Mouse (Mus musculus) c-Kit-positive CD71-negative TER-119-negative erythroid progenitor cells, embryonic 14.5 days (primary cell): ENCODE results near the gene Irf2bp2.
A peak's percentile ranks its signal among the peaks of the same experiment; 100 is the strongest.

Experiments used
- DNase-seq: peaks from one replicate; pipeline ENCODE4 v3.0.0-alpha.2; 2013; ENCODE audit warnings: low read depth

The Irf2bp2 gene

GRCm38 (mm10) chr8:126593889-126594480 lies at the start of gene Irf2bp2:
Irf2bp2 (minus strand) TSS chr8:126593986.
- peak; percentile 87 for DNase-seq

GRCm38 (mm10) chr8:126642665-126643064 lies 48.9 kb upstream of the Irf2bp2 start:
- no peak for DNase-seq

- no peak for DNase-seq
Measured at GRCm38 (mm10) chr8:126641568-126642295, 47.9 kb upstream of the Irf2bp2 start.

- no peak for DNase-seq
Measured at GRCm38 (mm10) chr8:126639161-126639560, 45.4 kb upstream of the Irf2bp2 start.

GRCm38 (mm10) chr8:126638027-126638426 lies 44.2 kb upstream of the Irf2bp2 start:
- DNase-seq = no peak

GRCm38 (mm10) chr8:126634541-126635048 lies 40.8 kb upstream of the Irf2bp2 start:
- no peak for DNase-seq

- no peak for DNase-seq
Measured at GRCm38 (mm10) chr8:126628616-126629015, 34.8 kb upstream of the Irf2bp2 start.

GRCm38 (mm10) chr8:126626415-126626814 lies 32.6 kb upstream of the Irf2bp2 start:
- DNase-seq = no peak

GRCm38 (mm10) chr8:126622111-126622795 lies 28.5 kb upstream of the Irf2bp2 start:
- DNase-seq = no peak

- no peak for DNase-seq
Measured at GRCm38 (mm10) chr8:126620721-126621120, 26.9 kb upstream of the Irf2bp2 start.

GRCm38 (mm10) chr8:126619487-126619886 lies 25.7 kb upstream of the Irf2bp2 start:
- DNase-seq = no peak

GRCm38 (mm10) chr8:126617665-126618064 lies 23.9 kb upstream of the Irf2bp2 start:
- no peak for DNase-seq

- DNase-seq = no peak
Measured at GRCm38 (mm10) chr8:126616736-126617135, 22.9 kb upstream of the Irf2bp2 start.

GRCm38 (mm10) chr8:126615765-126616164 lies 22.0 kb upstream of the Irf2bp2 start:
- DNase-seq = no peak

GRCm38 (mm10) chr8:126614740-126615132 lies 20.9 kb upstream of the Irf2bp2 start:
- DNase-seq = no peak

GRCm38 (mm10) chr8:126614062-126614739 lies 20.4 kb upstream of the Irf2bp2 start:
- no peak for DNase-seq

GRCm38 (mm10) chr8:126613143-126613542 lies 19.4 kb upstream of the Irf2bp2 start:
- DNase-seq = no peak

GRCm38 (mm10) chr8:126612739-126613138 lies 19.0 kb upstream of the Irf2bp2 start:
- DNase-seq = no peak

- no peak for DNase-seq
Measured at GRCm38 (mm10) chr8:126610713-126611112, 16.9 kb upstream of the Irf2bp2 start.

GRCm38 (mm10) chr8:126609556-126610263 lies 15.9 kb upstream of the Irf2bp2 start:
- DNase-seq = no peak

- no peak for DNase-seq
Measured at GRCm38 (mm10) chr8:126603241-126603947, 9.6 kb upstream of the Irf2bp2 start.
